Mouse (Mus musculus) brain, adult 2 months (tissue): ENCODE measurements at regions not wholly inside any gene's neighbourhood (a gene's known extent, or its start where the extent isn't known, plus 50 kb on each side); places are given as distances from the start of the nearest gene placed in this dataset.

Experiments used
- DNase-seq: peaks from one replicate; pipeline ENCODE4 v3.0.0; 2011; ENCODE audit warnings: low read depth, low spot score

- no peak for DNase-seq
Measured at GRCm38 (mm10) chr11:111828455-111828854, 762.5 kb downstream of the Kcnj2 start.

DNA sequence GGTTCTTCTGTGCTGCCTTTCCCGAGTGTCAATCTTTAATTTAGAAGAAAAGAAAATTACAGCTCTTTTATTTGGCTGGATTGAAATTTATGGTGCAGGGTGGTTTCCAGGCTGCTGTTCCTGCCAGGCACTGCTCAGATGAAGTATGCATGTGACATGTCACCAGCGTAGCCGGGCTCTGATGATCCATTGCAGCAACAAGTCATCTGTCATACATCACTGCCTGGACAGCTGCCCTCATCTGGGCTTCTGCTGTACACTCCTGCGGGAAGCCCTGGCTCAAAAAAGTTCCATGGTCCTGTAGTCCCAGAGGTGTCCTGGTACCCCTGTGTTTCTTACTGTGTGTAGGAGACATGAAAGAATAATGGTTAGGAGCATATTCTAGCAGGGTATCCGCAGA lies 773.0 kb downstream of the Kcnj2 start:
- DNase-seq = no peak

- no peak for DNase-seq
Measured at GRCm38 (mm10) chr11:111843728-111844258, 777.8 kb downstream of the Kcnj2 start.

DNA sequence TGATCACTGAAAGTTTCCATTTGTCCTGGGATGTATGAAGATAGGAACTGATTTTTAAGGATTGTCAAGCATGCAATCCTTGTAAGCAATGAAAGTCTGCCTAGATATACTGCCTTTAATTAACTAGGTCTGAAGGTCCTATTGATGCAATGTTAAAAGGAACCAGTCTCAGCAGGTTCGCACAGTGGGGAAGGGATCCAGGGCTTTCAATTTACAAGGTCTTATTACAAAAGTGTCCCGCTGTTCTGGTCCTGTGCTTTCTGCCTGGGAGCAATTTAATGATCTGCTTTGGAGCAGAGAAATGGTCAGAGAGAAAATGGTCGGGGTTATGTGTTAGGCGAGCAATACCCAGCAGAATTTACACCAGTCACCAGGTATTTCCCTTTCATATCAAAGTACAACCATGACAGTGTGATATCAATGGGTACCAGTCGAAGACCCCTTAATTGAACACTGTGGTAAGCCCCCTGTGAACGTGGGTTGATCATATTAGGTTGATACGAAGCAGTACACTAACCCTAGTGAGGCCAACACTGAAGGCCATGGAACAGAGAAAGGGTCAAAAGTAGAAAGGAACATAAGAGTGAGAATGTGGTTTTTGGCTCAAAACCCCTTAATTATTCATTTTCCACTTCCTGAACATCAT lies 778.5 kb downstream of the Kcnj2 start:
- DNase-seq = peak; percentile 14

DNA sequence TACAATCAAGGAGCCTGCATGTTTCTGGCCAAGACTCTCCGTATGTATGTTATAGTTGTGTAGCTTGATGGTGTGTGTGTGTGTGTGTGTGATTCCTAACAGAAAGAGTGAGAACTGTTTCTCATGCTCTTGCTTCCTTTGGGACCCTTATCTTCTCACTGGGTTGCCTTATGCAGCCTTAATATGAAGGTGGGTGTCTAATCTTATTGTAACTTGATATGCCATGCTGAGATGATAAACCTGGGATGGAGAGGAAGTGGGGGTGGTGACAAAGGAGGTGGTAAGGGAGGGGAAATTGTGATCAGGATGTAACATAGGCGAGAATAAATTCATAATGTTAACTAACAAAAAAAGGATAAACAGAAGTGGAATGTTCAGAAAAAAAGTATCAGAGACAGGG lies 791.3 kb downstream of the Kcnj2 start:
- no peak for DNase-seq

GRCm38 (mm10) chr11:111858111-111858510 lies 792.1 kb downstream of the Kcnj2 start:
- DNase-seq = no peak

- peak; percentile 44 for DNase-seq
Measured at GRCm38 (mm10) chr11:111865143-111865542, 799.2 kb downstream of the Kcnj2 start.

DNA sequence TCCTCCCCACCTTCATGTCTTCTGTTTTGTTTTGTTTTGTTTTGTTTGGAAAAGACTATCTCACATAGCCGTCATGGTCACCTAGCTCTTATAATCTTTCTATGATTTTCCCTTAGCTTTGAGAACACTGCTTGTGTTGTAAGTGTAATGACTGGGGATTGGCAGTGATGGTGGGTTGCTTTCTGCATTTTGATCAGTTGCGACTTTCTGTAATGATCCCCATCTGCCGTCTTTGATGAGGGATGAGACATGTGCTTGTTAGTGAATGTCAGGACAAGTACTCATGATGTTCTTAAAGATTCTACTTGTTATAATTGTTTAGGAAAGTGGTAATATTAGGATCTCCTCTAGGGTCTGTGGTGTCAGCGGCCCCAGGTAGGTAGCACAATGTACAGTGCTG lies 809.4 kb downstream of the Kcnj2 start:
- peak; percentile 12 for DNase-seq

DNA sequence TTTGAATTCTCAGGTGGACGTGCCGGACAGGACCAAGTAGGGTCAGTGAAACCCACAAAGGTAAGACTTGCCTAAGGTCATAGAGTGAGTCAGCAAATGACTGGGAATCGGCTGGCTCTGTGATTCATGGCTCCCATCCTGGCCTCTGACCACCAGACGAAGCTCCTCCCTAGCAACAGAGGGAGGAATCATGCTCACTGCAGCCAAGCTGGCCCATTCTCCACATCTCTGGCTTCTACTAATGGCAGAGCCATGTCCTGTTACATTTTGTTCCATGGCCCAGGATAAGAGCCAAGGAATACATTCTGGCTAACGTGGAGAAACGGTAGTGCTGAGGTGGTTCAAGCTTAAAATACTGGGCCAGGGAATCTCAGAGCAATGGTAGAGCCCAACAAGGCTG lies 814.2 kb downstream of the Kcnj2 start:
- DNase-seq = no peak

DNA sequence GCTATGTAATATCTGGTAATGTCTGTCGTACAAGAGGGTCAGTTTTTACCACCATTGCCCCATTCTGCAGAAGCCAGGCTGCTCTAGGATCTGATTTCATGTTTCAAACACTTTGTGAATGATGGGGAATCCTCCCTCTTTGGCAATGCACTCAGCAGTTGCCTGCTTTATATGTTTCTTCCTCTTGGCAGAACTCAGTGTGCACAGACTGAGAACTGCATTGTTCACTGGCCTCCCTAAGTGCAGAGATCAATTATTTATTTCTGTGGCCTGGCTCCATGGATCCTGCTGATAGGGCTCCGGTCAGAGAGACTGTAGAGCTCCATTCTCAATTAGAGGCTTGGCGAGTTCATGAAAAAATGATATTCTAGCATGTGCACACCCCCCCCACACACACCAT lies 824.1 kb downstream of the Kcnj2 start:
- peak; percentile 6 for DNase-seq

GRCm38 (mm10) chr11:111893861-111894260 lies 827.9 kb downstream of the Kcnj2 start:
- DNase-seq = peak; percentile 66

DNA sequence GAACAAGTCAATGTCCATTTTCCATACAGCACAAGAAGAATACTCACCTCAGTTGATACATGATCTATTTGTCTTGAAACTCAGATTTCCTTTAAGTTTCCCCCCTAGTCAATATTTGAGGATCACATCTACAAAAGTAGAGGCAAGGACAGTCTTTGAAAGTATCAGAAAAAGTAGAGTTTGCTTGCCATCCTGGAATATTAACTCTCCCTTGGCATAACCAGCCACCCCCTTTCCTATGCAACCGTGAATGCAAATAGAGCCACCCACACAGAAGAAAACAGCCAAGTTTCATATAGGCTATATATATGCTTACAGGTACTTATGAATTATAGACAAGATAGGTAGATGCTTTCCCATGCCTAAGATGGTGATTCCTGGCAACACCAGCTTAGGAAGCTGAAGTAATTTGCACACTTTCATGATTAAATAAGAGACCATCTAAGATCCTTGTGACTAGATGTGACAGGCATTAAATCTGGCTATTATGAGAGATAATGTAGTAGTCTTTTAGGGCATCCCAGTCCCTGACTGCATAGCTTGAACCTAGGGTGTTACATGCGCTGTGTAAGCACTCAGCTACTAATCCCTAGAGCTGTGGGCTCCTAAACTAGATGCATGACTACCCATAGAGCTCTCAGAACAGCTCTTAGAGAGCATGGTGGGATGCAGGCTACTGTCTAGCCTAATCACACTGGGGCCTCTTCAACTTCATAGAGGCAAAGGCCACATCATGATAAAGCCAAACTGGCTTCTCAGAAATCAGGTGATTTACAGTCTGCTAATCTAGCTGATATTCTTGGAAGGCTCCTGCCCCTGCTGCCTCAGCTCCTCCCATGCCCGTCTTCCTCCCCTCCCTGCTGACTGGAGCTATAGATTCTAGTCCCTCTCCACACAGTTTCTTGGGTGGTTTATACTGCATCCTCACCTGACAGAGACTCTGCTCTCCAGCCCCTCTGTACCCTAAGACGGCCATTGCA lies 829.5 kb downstream of the Kcnj2 start:
- DNase-seq = no peak

DNA sequence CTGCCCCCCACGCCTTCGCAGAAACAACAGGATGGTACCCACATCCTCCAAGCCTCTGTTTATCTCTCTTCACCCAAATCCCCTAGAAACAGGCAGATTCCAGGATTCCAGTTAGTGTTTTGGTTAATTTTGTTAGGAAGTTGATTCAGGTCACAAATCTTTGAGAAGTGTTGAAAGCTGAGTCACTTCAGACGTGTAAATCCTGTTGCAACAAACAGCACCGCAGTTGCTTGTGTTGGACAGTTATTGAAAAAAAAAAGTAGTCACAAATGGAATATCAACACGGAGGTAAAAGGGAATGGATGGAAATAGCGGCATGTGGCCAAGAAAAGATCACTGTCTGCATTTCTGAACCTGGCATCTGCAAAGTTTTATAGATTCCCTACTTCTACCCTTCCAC lies 831.0 kb downstream of the Kcnj2 start:
- no peak for DNase-seq

DNA sequence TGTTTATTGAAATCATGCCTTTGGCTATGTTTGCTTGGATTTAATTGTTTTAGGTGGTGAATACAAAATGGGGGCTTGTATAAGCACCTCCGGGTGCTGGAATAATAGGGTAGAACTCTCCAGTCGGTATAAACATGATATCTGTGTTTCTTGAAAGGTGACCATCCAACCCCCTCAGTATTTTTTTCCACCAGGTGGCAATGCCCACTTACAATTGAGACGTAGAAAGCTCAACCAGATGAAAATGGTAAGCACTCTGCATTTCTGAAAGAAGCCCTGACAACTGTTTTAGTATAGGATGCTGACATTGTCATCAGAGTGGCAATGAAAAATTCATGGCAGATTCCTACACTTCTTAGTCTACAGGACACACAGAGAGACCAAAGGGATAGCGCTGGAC lies 838.1 kb downstream of the Kcnj2 start:
- DNase-seq = peak; percentile 19

GRCm38 (mm10) chr11:111913891-111914290 lies 847.9 kb downstream of the Kcnj2 start:
- DNase-seq = peak; percentile 63

DNA sequence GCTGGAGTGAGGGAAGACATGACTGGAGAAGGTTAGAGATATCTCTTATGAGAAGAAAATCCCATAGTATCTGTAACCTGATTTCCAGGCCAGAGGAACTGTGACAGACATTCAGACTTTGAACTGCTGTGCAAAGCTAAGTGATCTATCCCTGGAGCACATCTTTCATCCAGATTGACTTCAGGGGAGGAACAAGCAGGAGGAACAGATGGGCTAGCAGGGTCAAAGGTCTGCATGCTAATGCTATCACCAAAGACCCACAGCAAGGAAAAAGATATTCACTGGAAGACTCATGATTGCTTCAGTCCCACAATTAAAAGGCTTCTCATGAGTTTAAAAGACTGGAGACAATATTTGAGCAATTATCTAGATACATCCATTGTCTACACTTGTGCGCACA lies 855.7 kb upstream of the Sox9 start:
- DNase-seq = no peak

DNA sequence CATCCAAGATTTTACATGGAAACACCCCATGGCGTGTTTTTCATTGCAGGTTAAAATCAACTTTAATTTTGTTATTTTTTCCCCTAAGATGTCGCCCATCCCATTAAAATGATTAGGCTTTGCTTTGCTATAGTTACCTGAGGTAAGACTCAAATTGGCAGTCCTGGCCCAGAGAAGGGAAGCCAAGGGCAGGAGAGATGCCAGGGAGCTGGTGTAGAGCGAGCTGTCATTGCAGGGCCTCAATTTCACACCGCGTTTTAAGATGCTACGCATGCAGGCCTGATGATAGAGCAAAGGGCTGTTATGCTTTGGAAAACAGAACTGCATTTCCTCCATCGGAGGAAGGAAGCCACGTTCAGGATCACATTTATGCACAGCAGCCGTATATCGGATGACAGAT lies 852.7 kb upstream of the Sox9 start:
- DNase-seq = no peak

GRCm38 (mm10) chr11:111932052-111932451 lies 850.0 kb upstream of the Sox9 start:
- DNase-seq = no peak

- peak; percentile 15 for DNase-seq
Measured at GRCm38 (mm10) chr11:111944282-111944681, 837.7 kb upstream of the Sox9 start.

GRCm38 (mm10) chr11:111945806-111946205 lies 836.2 kb upstream of the Sox9 start:
- DNase-seq = no peak

DNA sequence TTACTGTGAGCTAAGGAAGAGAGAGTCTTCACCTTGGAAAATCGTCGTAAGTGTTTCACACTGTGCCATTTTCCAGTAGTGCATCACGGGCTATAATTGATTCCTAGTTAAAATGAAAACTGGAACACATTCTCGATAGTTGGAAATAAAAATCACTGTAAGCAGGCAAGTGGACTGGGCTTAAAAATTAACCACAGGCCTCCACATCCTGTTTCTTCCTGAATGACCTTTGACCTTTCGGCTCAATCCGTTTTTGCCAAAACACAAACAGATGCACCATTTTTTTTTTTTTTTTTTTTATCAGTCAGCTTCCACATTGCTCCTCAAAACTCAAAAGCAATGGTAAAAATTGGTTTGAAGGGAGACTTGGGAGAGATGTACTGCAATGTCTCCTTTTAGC lies 834.4 kb upstream of the Sox9 start:
- no peak for DNase-seq

DNA sequence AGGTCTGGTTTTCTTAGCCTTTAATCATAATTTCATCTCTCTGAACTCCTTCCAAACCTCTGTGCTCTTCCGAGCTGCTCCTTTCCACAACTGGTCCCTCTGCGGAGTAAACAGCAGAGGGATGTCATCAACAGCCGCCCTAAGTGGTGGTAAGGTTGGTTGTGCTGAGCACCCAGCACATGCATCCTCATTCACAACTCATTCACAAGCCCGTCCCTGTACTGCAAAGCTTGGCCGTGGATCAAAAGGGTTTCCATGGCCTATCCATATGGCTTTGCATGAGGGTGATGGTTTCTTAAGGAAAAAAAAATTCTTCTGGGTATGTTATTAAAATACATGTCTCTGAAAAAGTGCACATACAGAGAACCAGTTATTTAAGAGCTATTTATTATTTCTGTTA lies 828.6 kb upstream of the Sox9 start:
- DNase-seq = no peak
